Mouse (Mus musculus): Measurements from ENCODE around the gene Brms1l. TPM values are rescaled to one million over a fixed set of nuclear protein-coding genes. Genes with fewer than 3 reads are reported as not detected.

Gene Brms1l
- polyA plus RNA-seq, 1 experiment, result 132 TPM

GRCm38 (mm10) chr12:55820661-55821314 lies 15.3 kb upstream of the Brms1l start, which contains the start of gene Ralgapa1:
Ralgapa1 (minus strand) TSS chr12:55821167.
- TF ChIP-seq POLR2A (IDR thresholded peaks at IDR 0.05; ENCODE audit: extremely low read depth, insufficient read depth, low read length), result peak; percentile 93
- no peak for TF ChIP-seq CTCF (IDR thresholded peaks at IDR 0.05; ENCODE audit: extremely low read depth, insufficient read depth, low read length)
- H3K4me1 ChIP-seq (ENCODE audit: control insufficient read depth, insufficient read depth, low read length), result no peaks in the 10 kb centered on the region; the same call in 1 of the 2 replicates
- peak within 1 kb of the TSS; percentile 74 for H3K4me3 ChIP-seq (ENCODE audit: insufficient read depth, low read length)
- peak within 1 kb of the TSS; percentile 78 for H3K27ac ChIP-seq (ENCODE audit: insufficient read depth, low read length)

GRCm38 (mm10) chr12:55824027-55824426 lies 12.1 kb upstream of the Brms1l start:
- H3K4me3 ChIP-seq (ENCODE audit: insufficient read depth, low read length), result no peak overlapping the region
- TF ChIP-seq CTCF (IDR thresholded peaks at IDR 0.05; ENCODE audit: extremely low read depth, insufficient read depth, low read length) (no peak), POLR2A (IDR thresholded peaks at IDR 0.05; ENCODE audit: extremely low read depth, insufficient read depth, low read length) (no peak)
- no peaks in the 10 kb centered on the region for H3K4me1 ChIP-seq (ENCODE audit: control insufficient read depth, insufficient read depth, low read length)
- no peak overlapping the region for H3K27ac ChIP-seq (ENCODE audit: insufficient read depth, low read length)

- Histone ChIP-seq H3K4me3 (ENCODE audit: insufficient read depth, low read length) (no peak overlapping the region), H3K4me1 (ENCODE audit: control insufficient read depth, insufficient read depth, low read length) (no peaks in the 10 kb centered on the region), H3K27ac (ENCODE audit: insufficient read depth, low read length) (no peak overlapping the region)
- no peak for TF ChIP-seq POLR2A (IDR thresholded peaks at IDR 0.05; ENCODE audit: extremely low read depth, insufficient read depth, low read length)
- no peak for TF ChIP-seq CTCF (IDR thresholded peaks at IDR 0.05; ENCODE audit: extremely low read depth, insufficient read depth, low read length)
These were observed 10.6 kb upstream of the Brms1l start for GRCm38 (mm10) chr12:55825537-55825936.

GRCm38 (mm10) chr12:55831101-55831500 lies 5.0 kb upstream of the Brms1l start:
- no peak overlapping the region for H3K4me3 ChIP-seq (ENCODE audit: insufficient read depth, low read length)

GRCm38 (mm10) chr12:55832961-55833360 lies 3.2 kb upstream of the Brms1l start:
- Histone ChIP-seq H3K4me3 (ENCODE audit: insufficient read depth, low read length) (no peak overlapping the region), H3K4me1 (ENCODE audit: control insufficient read depth, insufficient read depth, low read length) (peaks cover 2% of the 10 kb centered on the region), H3K27ac (ENCODE audit: insufficient read depth, low read length) (no peak overlapping the region)
- TF ChIP-seq POLR2A (IDR thresholded peaks at IDR 0.05; ENCODE audit: extremely low read depth, insufficient read depth, low read length) (no peak), CTCF (IDR thresholded peaks at IDR 0.05; ENCODE audit: extremely low read depth, insufficient read depth, low read length) (no peak)

More at GRCm38 (mm10) chr12:55831101-55831500, 5.0 kb upstream of the Brms1l start:
- Histone ChIP-seq H3K27ac (ENCODE audit: insufficient read depth, low read length) (no peak overlapping the region), H3K4me1 (ENCODE audit: control insufficient read depth, insufficient read depth, low read length) (no peaks in the 10 kb centered on the region)
- TF ChIP-seq POLR2A (IDR thresholded peaks at IDR 0.05; ENCODE audit: extremely low read depth, insufficient read depth, low read length), result no peak
- peak; percentile 94 for TF ChIP-seq CTCF (IDR thresholded peaks at IDR 0.05; ENCODE audit: extremely low read depth, insufficient read depth, low read length)

GRCm38 (mm10) chr12:55833906-55834625 lies 2.1 kb upstream of the Brms1l start:
- Histone ChIP-seq H3K27ac (ENCODE audit: insufficient read depth, low read length) (no peak overlapping the region), H3K4me3 (ENCODE audit: insufficient read depth, low read length) (no peak overlapping the region), H3K4me1 (ENCODE audit: control insufficient read depth, insufficient read depth, low read length) (peaks cover 2% of the 10 kb centered on the region)
- TF ChIP-seq CTCF (IDR thresholded peaks at IDR 0.05; ENCODE audit: extremely low read depth, insufficient read depth, low read length), result no peak
- TF ChIP-seq POLR2A (IDR thresholded peaks at IDR 0.05; ENCODE audit: extremely low read depth, insufficient read depth, low read length), result no peak

GRCm38 (mm10) chr12:55834891-55835290 lies 1.2 kb upstream of the Brms1l start:
- TF ChIP-seq POLR2A (IDR thresholded peaks at IDR 0.05; ENCODE audit: extremely low read depth, insufficient read depth, low read length), result no peak
- no peak for TF ChIP-seq CTCF (IDR thresholded peaks at IDR 0.05; ENCODE audit: extremely low read depth, insufficient read depth, low read length)
- Histone ChIP-seq H3K4me1 (ENCODE audit: control insufficient read depth, insufficient read depth, low read length) (peaks cover 2% of the 10 kb centered on the region), H3K4me3 (ENCODE audit: insufficient read depth, low read length) (no peak overlapping the region), H3K27ac (ENCODE audit: insufficient read depth, low read length) (no peak overlapping the region)

GRCm38 (mm10) chr12:55835857-55836198 lies 296 bp upstream of the Brms1l start:
- Histone ChIP-seq H3K4me1 (ENCODE audit: control insufficient read depth, insufficient read depth, low read length) (peaks cover 2% of the 10 kb centered on the region), H3K27ac (ENCODE audit: insufficient read depth, low read length) (no peak overlapping the region)
- TF ChIP-seq POLR2A (IDR thresholded peaks at IDR 0.05; ENCODE audit: extremely low read depth, insufficient read depth, low read length) (no peak), CTCF (IDR thresholded peaks at IDR 0.05; ENCODE audit: extremely low read depth, insufficient read depth, low read length) (no peak)

GRCm38 (mm10) chr12:55837495-55837894 lies 1.4 kb downstream of the Brms1l start:
- Histone ChIP-seq H3K4me3 (ENCODE audit: insufficient read depth, low read length) (no peak overlapping the region), H3K27ac (ENCODE audit: insufficient read depth, low read length) (no peak overlapping the region), H3K4me1 (ENCODE audit: control insufficient read depth, insufficient read depth, low read length) (peaks cover 2% of the 10 kb centered on the region)
- TF ChIP-seq CTCF (IDR thresholded peaks at IDR 0.05; ENCODE audit: extremely low read depth, insufficient read depth, low read length) (no peak), POLR2A (IDR thresholded peaks at IDR 0.05; ENCODE audit: extremely low read depth, insufficient read depth, low read length) (no peak)

More at GRCm38 (mm10) chr12:55835857-55836198, 296 bp upstream of the Brms1l start:
- peak overlapping the region; percentile 99; the same call in 1 of the 2 replicates for H3K4me3 ChIP-seq (ENCODE audit: insufficient read depth, low read length)

GRCm38 (mm10) chr12:55846741-55847140 lies 10.6 kb downstream of the Brms1l start:
- no peak overlapping the region for H3K4me3 ChIP-seq (ENCODE audit: insufficient read depth, low read length)
- H3K4me1 ChIP-seq (ENCODE audit: control insufficient read depth, insufficient read depth, low read length), result no peaks in the 10 kb centered on the region
- peak; percentile 30; the same call in 1 of the 2 replicates for TF ChIP-seq CTCF (IDR thresholded peaks at IDR 0.05; ENCODE audit: extremely low read depth, insufficient read depth, low read length)
- no peak for TF ChIP-seq POLR2A (IDR thresholded peaks at IDR 0.05; ENCODE audit: extremely low read depth, insufficient read depth, low read length)
- no peak overlapping the region for H3K27ac ChIP-seq (ENCODE audit: insufficient read depth, low read length)

All from cortical plate, adult 2 months (tissue).